Mouse (Mus musculus): ENCODE results near the gene Sdhaf1. TPM values are rescaled to one million over a fixed set of nuclear protein-coding genes. Genes with fewer than 3 reads are reported as not detected.
A peak's percentile ranks its signal among the peaks of the same experiment; 100 is the strongest.

Gene Sdhaf1
- polyA plus RNA-seq, 1 experiment from 2014 or later: 4.6 TPM

DNA sequence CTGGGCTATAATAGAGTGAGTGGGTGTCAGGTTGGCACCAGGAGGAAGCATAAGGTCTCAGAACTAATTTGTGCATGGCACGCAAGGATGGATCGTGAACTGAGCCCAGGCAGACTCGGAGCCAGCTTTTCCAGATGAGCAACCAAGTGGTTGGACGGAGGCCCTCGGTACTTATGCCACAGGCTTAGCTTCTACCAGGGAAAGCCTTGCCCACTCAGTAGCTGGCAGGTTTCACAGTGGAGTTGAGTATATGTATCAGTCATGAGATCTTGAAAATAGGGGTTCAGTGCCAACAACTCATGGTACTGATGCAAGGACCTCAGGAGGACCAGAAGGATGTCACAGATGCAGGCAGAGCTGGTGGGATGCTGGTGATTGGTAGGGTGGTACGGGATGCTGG is 12.0 kb upstream of the Sdhaf1 start:
- 89% methylated on average over 6 of the region's 6 CpGs for WGBS (ENCODE audit: missing documents)
- no peak overlapping the region for H3K27ac ChIP-seq
- H3K36me3 ChIP-seq (ENCODE audit: inconsistent target): no peaks in the 10 kb centered on the region
- H3K79me2 ChIP-seq (ENCODE audit: inconsistent target): no peaks in the 10 kb centered on the region
- no peak overlapping the region for H3K4me3 ChIP-seq (ENCODE audit: inconsistent target)

DNA sequence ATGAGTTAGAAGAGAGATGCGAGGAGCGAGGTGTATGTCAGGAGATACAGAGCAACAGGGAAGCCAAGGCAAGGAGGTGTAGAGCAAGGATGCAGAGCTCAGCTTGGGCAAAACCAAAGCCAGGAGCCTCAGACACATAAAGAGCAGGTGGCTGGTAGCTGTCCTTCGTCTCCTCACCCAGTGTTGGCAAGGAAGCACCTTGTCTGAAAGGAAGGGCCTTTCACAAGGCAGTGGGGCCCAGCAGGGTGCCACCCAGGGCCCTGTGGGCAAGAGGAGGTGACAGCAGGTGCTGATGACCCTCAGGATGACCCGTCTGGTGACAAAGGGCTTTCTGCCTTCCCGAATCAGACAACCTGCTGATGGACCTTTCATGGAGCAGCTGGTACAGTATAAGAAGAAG is 10.9 kb upstream of the Sdhaf1 start:
- H3K4me3 ChIP-seq (ENCODE audit: inconsistent target): no peak overlapping the region
- WGBS (ENCODE audit: missing documents): 83% methylated on average over 5 of the region's 5 CpGs

DNA sequence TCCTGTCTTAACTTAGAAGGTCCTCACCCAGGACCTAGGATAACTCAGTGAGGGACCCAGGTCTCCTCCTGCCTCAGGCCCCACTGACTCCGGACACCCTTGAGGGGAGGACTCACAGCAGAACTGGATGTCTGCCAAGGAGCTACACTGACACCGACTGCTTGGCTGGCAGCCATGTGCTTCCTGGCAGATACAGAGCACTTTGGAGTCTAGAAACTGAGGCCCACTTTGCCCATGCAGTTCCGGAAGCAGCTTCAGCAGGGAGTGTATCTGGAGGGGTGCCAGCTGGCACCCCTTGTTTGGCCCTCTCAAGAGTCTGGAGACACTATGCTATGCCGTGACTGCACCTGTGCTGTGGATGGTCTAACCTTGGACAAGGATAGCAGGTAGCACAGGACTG is 9.7 kb upstream of the Sdhaf1 start:
- H3K4me3 ChIP-seq (ENCODE audit: inconsistent target): no peak overlapping the region
- no peak overlapping the region for H3K27ac ChIP-seq
- no peaks in the 10 kb centered on the region for H3K36me3 ChIP-seq (ENCODE audit: inconsistent target)
- H3K79me2 ChIP-seq (ENCODE audit: inconsistent target): no peaks in the 10 kb centered on the region
- 7% methylated on average over 4 of the region's 4 CpGs for WGBS (ENCODE audit: missing documents)

More for the DNA sequence above, 10.9 kb upstream of the Sdhaf1 start:
- Histone ChIP-seq H3K27ac (no peak overlapping the region), H3K79me2 (ENCODE audit: inconsistent target) (no peaks in the 10 kb centered on the region), H3K36me3 (ENCODE audit: inconsistent target) (no peaks in the 10 kb centered on the region)

GRCm38 (mm10) chr7:30332622-30333259 is 9.0 kb upstream of the Sdhaf1 start:
- no peak overlapping the region for H3K4me3 ChIP-seq (ENCODE audit: inconsistent target)
- H3K79me2 ChIP-seq (ENCODE audit: inconsistent target): no peaks in the 10 kb centered on the region
- 36% methylated on average over 12 of the region's 18 CpGs for WGBS (ENCODE audit: missing documents)
- no peaks in the 10 kb centered on the region for H3K36me3 ChIP-seq (ENCODE audit: inconsistent target)
- no peak overlapping the region for H3K27ac ChIP-seq

DNA sequence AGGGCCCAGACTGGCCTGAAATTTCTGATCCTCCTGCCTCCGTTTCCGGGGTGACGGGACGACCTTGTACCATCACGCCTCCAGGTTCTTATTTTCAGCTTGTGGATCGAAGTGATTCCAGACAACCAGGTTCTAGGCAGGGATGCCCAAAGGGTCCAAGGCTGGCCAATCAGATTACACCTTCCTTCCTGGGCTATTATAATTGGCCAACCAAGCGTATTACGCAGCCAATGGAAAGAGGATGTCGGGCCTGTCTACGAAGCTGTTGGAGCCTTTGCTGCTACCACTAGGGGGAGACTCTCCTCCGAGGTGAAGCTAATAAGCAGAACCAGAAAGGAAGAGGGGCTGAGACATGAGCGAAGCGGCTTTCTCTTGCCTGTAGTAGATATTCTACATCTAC is 8.2 kb upstream of the Sdhaf1 start:
- Histone ChIP-seq H3K4me3 (ENCODE audit: inconsistent target) (no peak overlapping the region), H3K36me3 (ENCODE audit: inconsistent target) (no peaks in the 10 kb centered on the region), H3K27ac (no peak overlapping the region), H3K79me2 (ENCODE audit: inconsistent target) (no peaks in the 10 kb centered on the region)
- 11% methylated on average over 13 of the region's 13 CpGs for whole genome bisulfite sequencing (ENCODE audit: missing documents)

DNA sequence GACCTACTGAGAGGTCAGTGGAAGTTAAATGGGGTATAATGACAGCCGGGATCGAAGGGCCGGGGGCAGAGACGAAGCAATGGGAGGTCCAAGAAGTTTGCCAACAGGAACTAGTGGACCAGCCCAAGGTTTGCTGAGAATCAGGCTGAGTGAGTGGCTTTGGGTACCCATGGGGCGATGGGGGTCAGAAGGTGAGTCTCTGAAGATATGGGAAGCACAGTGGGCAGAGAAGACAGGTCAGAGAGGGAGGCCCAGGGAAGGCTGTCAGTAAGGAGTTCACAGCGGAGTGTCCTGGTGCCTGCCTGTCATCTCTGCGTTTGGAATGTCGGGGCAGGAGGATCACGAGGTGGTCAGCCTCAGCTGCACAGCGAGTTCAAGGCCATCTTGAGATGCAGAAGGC is 4.7 kb upstream of the Sdhaf1 start:
- H3K27ac ChIP-seq: no peak overlapping the region
- no peaks in the 10 kb centered on the region for H3K79me2 ChIP-seq (ENCODE audit: inconsistent target)
- no peaks in the 10 kb centered on the region for H3K36me3 ChIP-seq (ENCODE audit: inconsistent target)
- WGBS (ENCODE audit: missing documents): 80% methylated on average over 10 of the region's 10 CpGs
- H3K4me3 ChIP-seq (ENCODE audit: inconsistent target): no peak overlapping the region

DNA sequence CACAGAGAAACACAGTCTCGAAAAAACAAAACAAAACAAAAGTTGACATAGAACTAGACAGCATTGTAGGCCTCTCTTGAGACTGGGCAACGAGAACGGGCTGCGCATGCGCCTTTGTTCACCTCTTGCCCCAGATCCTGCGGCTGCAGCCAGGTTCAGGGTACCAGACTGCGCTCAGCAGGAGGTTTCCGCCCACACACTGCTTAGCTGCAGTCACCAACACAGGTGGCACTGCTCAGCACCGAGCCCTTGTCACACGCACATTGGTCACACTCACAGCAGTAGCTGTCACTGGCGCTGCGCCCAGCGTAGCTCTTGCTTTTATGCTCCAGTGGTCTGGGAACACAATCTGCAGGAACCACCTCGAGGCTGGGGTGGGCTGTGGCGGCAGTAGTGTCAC is 3.4 kb upstream of the Sdhaf1 start:
- H3K79me2 ChIP-seq (ENCODE audit: inconsistent target): no peaks in the 10 kb centered on the region
- 81% methylated on average over 15 of the region's 15 CpGs for WGBS (ENCODE audit: missing documents)
- H3K4me3 ChIP-seq (ENCODE audit: inconsistent target): no peak overlapping the region

DNA sequence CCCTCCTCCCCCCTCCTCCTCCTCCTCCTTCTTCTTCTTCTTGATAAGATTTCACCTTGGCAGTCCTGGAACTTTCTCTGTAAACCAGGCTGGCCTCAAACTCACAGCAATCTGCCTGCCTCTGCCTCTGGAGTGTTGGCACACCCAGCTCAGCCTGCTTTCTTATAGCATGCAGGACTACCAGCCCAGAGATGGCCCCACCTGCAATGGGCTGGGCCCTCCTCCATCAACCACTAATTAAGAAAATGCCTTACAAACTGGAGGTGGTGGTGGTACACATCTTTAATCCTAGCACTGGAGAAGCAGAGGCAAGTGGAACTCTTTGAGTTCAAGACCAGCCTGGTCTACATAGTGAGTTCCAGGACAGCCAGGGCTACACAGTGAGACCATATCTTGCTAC is 2.7 kb upstream of the Sdhaf1 start:
- H3K27ac ChIP-seq: no peak overlapping the region
- H3K79me2 ChIP-seq (ENCODE audit: inconsistent target): no peaks in the 10 kb centered on the region
- no peaks in the 10 kb centered on the region for H3K36me3 ChIP-seq (ENCODE audit: inconsistent target)
- no peak overlapping the region for H3K4me3 ChIP-seq (ENCODE audit: inconsistent target)

More for the DNA sequence above, 3.4 kb upstream of the Sdhaf1 start:
- H3K36me3 ChIP-seq (ENCODE audit: inconsistent target): no peaks in the 10 kb centered on the region
- H3K27ac ChIP-seq: no peak overlapping the region

GRCm38 (mm10) chr7:30325364-30325763 is 1.7 kb upstream of the Sdhaf1 start:
- Histone ChIP-seq H3K27ac (no peak overlapping the region), H3K36me3 (ENCODE audit: inconsistent target) (no peaks in the 10 kb centered on the region), H3K4me3 (ENCODE audit: inconsistent target) (no peak overlapping the region), H3K79me2 (ENCODE audit: inconsistent target) (no peaks in the 10 kb centered on the region)
- 55% methylated on average over 2 of the region's 2 CpGs for WGBS (ENCODE audit: missing documents)

GRCm38 (mm10) chr7:30324300-30324944 is 727 bp upstream of the Sdhaf1 start:
- WGBS (ENCODE audit: missing documents): 89% methylated on average over 4 of the region's 5 CpGs
- Histone ChIP-seq H3K27ac (no peak overlapping the region), H3K79me2 (ENCODE audit: inconsistent target) (no peaks in the 10 kb centered on the region), H3K4me3 (ENCODE audit: inconsistent target) (no peak overlapping the region), H3K36me3 (ENCODE audit: inconsistent target) (no peaks in the 10 kb centered on the region)

GRCm38 (mm10) chr7:30322865-30323264 is 830 bp downstream of the Sdhaf1 start:
- H3K4me3 ChIP-seq (ENCODE audit: inconsistent target): peak overlapping the region; percentile 42
- WGBS (ENCODE audit: missing documents): 14% methylated on average over 6 of the region's 6 CpGs
- no peaks in the 10 kb centered on the region for H3K79me2 ChIP-seq (ENCODE audit: inconsistent target)
- no peaks in the 10 kb centered on the region for H3K36me3 ChIP-seq (ENCODE audit: inconsistent target)
- H3K27ac ChIP-seq: peak overlapping the region; percentile 64

DNA sequence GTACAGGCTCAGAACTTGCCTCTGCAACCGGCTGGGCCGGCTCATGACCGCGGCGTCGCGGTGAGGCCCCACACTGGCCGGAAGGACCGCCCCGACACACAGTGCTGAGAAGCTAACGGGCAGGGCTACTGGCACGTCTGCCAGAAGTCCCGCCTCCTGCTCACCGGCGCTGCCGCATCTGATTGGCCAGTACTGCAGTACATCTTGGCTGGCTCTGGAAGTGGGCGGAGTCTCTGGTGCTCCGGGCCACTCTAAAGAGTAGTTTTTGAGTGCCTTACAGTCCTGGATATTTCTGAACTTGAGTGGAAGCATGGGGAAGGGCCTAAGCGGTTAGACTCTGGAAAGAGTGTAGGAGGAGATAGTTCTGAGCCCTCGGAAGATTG is 1.4 kb downstream of the Sdhaf1 start:
- Histone ChIP-seq H3K4me3 (ENCODE audit: inconsistent target) (peak overlapping the region; percentile 42), H3K79me2 (ENCODE audit: inconsistent target) (no peaks in the 10 kb centered on the region), H3K27ac (peak overlapping the region; percentile 64), H3K36me3 (ENCODE audit: inconsistent target) (no peaks in the 10 kb centered on the region)
- 1% methylated on average over 20 of the region's 20 CpGs for WGBS (ENCODE audit: missing documents)

- Histone ChIP-seq H3K79me2 (ENCODE audit: inconsistent target) (no peaks in the 10 kb centered on the region), H3K36me3 (ENCODE audit: inconsistent target) (no peaks in the 10 kb centered on the region), H3K27ac (peak within 1 kb of the TSS; percentile 64), H3K4me3 (ENCODE audit: inconsistent target) (peak within 1 kb of the TSS; percentile 43)
- WGBS (ENCODE audit: missing documents): under 1% methylated on average over 62 of the region's 63 CpGs
Measured at GRCm38 (mm10) chr7:30321539-30322284, 2.0 kb downstream of the Sdhaf1 start, which contains the start of gene E130208F15Rik. E130208F15Rik (plus strand) TSS chr7:30321740.

DNA sequence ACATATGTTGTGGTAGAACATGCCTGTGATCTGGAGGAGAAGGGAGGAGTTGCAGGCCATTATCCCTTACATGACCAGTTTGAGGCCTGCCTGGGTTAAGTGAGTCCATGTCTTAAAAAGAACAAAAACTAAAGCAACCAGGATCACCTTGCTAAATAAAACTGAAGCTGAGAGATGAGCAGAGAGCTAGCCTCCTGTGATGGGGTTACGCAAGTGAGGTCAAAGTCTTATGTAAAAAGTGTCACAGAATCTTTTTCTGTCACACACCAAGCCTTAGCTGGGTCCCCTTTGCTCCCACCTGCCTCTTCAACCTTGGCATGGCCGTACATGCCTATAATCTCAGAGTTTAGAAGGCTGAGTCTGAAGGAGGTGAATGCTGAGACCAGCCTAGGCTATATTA is 2.7 kb downstream of the Sdhaf1 start:
- Histone ChIP-seq H3K27ac (no peak overlapping the region), H3K79me2 (ENCODE audit: inconsistent target) (no peaks in the 10 kb centered on the region), H3K4me3 (ENCODE audit: inconsistent target) (peak overlapping the region; percentile 43; the same call in 1 of the 2 replicates), H3K36me3 (ENCODE audit: inconsistent target) (no peaks in the 10 kb centered on the region)
- 88% methylated on average over 2 of the region's 2 CpGs for WGBS (ENCODE audit: missing documents)

DNA sequence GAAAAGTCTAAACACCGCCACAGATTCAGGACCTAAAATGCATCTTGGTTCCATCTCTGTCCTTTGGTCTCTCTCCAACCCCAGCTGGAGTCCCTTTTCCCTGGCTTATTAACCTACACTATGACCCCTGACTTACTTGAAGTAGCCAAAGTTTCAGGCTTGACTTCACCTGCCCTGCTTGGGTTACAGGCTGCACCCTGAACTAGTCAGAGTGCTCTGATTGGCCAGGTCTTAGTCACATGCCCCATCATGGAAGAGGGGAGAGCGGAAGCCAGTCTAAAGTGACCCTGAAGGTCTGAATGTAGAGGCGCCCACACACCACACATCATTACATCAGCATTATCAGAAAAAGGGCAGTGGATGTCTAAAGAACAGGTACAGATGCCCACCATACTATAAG is 5.6 kb downstream of the Sdhaf1 start:
- no peak overlapping the region for H3K4me3 ChIP-seq (ENCODE audit: inconsistent target)
- H3K79me2 ChIP-seq (ENCODE audit: inconsistent target): no peaks in the 10 kb centered on the region
- H3K36me3 ChIP-seq (ENCODE audit: inconsistent target): no peaks in the 10 kb centered on the region
- 88% methylated on average over 3 of the region's 3 CpGs for WGBS (ENCODE audit: missing documents)
- H3K27ac ChIP-seq: no peak overlapping the region

All from macrophage (primary cell).